Mouse (Mus musculus): Measurements from ENCODE around the gene Vti1a. TPM values are rescaled to one million over a fixed set of nuclear protein-coding genes. Genes with fewer than 3 reads are reported as not detected.

Vti1a gene
- polyA plus RNA-seq, 1 experiment = 35.0 TPM

- no peak for DNase-seq
- TF ChIP-seq CTCF (IDR thresholded peaks at IDR 0.05; ENCODE audit: borderline replicate concordance, insufficient read depth, low read depth, low read length) = no peak
- TF ChIP-seq POLR2A (IDR thresholded peaks at IDR 0.05; ENCODE audit: borderline replicate concordance, insufficient read depth, low read length) = no peak
- no peak overlapping the region for H3K4me3 ChIP-seq (replicated peaks; ENCODE audit: insufficient read depth, low read depth, low read length)
- H3K27ac ChIP-seq (ENCODE audit: insufficient read depth, low read length) = no peak overlapping the region
- WGBS = 67% methylated on average over 15 of the region's 15 CpGs
- H3K4me1 ChIP-seq (ENCODE audit: control insufficient read depth, insufficient read depth, low read length) = no peaks in the 10 kb centered on the region
- no peaks in the 10 kb centered on the region for H3K27me3 ChIP-seq (ENCODE audit: control insufficient read depth, insufficient read depth, low read length)
These were observed 175.3 kb downstream of the Vti1a start for GRCm38 (mm10) chr19:55491126-55492076.

DNA sequence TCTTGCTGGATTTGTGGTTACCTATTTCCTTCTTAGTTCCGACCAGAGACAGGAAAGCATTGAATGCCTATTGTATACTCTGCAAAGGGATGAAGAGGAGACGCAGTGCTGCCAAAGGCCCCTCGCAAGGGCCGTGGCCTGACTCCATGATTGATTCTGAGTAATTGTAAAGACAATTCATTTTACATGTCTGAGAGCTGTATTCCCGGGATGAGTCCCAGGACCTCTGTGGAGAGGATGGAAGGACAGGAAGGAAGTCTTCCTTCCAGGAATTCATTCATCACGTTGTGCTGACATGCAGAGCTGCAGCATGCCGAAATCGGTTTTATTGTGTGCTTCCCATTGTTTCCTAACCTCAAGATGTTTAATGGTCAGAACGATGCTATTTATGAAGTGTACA is 180.2 kb downstream of the Vti1a start:
- Histone ChIP-seq H3K4me3 (replicated peaks; ENCODE audit: insufficient read depth, low read depth, low read length) (no peak overlapping the region), H3K27ac (ENCODE audit: insufficient read depth, low read length) (no peak overlapping the region), H3K4me1 (ENCODE audit: control insufficient read depth, insufficient read depth, low read length) (no peaks in the 10 kb centered on the region), H3K27me3 (ENCODE audit: control insufficient read depth, insufficient read depth, low read length) (no peaks in the 10 kb centered on the region)
- TF ChIP-seq CTCF (IDR thresholded peaks at IDR 0.05; ENCODE audit: borderline replicate concordance, insufficient read depth, low read depth, low read length) = no peak
- TF ChIP-seq POLR2A (IDR thresholded peaks at IDR 0.05; ENCODE audit: borderline replicate concordance, insufficient read depth, low read length) = no peak
- DNase-seq = no peak
- WGBS = 56% methylated on average over 9 of the region's 9 CpGs

DNA sequence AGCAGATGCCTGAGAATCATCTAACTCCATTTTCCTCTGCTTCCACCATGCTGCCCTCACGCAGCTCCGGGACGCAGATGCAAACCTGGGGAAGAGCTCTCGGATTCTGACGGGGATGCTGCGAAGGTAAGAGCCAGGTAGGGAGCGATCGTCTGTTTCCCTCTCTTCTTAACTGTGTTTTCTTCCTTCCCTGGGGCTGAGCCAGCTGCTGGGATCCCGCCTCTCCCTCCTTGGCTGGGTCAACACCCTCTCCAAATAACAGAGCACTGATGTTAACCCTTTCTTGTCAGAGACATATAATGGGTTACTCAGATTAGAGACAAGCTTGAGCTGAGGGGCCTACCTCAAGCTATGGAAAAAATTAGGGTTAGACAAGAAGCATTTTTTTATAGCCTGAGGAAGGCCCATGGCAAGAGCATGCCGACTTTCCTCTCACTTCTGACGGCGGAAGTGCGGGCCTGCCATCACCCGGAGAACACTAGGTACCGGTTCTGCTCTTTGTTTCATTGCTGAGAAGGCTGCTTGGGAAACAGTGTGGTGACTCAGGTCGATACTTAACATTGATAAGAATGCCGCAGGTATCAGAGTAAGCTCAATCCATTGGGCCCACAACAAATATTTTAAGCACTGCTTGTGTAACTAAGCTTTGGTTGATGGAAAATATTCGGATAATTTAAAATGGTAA is 183.2 kb downstream of the Vti1a start:
- Histone ChIP-seq H3K4me3 (replicated peaks; ENCODE audit: insufficient read depth, low read depth, low read length) (no peak overlapping the region), H3K4me1 (ENCODE audit: control insufficient read depth, insufficient read depth, low read length) (no peaks in the 10 kb centered on the region), H3K27me3 (ENCODE audit: control insufficient read depth, insufficient read depth, low read length) (no peaks in the 10 kb centered on the region), H3K27ac (ENCODE audit: insufficient read depth, low read length) (no peak overlapping the region)
- WGBS = 76% methylated on average over 18 of the region's 18 CpGs
- TF ChIP-seq CTCF (IDR thresholded peaks at IDR 0.05; ENCODE audit: borderline replicate concordance, insufficient read depth, low read depth, low read length) = no peak
- no peak for TF ChIP-seq POLR2A (IDR thresholded peaks at IDR 0.05; ENCODE audit: borderline replicate concordance, insufficient read depth, low read length)
- DNase-seq = no peak

GRCm38 (mm10) chr19:55501985-55502384 is 185.9 kb downstream of the Vti1a start:
- Histone ChIP-seq H3K4me1 (ENCODE audit: control insufficient read depth, insufficient read depth, low read length) (no peaks in the 10 kb centered on the region), H3K27ac (ENCODE audit: insufficient read depth, low read length) (no peak overlapping the region), H3K4me3 (replicated peaks; ENCODE audit: insufficient read depth, low read depth, low read length) (no peak overlapping the region), H3K27me3 (ENCODE audit: control insufficient read depth, insufficient read depth, low read length) (no peaks in the 10 kb centered on the region)
- TF ChIP-seq POLR2A (IDR thresholded peaks at IDR 0.05; ENCODE audit: borderline replicate concordance, insufficient read depth, low read length) = no peak
- TF ChIP-seq CTCF (IDR thresholded peaks at IDR 0.05; ENCODE audit: borderline replicate concordance, insufficient read depth, low read depth, low read length) = no peak
- WGBS = 87% methylated on average over 4 of the region's 4 CpGs
- DNase-seq = no peak

DNA sequence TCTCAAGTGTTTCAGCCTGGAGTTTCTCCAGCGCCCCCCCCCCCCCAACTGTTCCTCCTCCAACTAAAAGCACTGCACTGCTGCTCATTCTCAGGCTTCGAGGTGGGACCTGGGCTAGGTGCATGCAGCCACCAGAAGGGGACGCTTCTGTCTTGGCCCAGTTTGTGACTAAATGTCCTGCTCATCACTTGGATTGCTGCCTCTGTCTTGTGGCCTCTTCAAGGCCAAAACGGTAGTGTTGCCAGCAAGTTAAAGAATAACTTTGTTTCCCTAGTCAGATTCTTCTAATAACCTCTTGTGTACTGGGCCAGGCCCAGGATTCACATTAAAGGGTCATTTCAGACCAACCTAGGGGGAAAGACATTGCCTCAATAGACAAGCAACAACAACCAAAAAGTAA is 187.7 kb downstream of the Vti1a start:
- no peaks in the 10 kb centered on the region for H3K4me1 ChIP-seq (ENCODE audit: control insufficient read depth, insufficient read depth, low read length)
- no peaks in the 10 kb centered on the region for H3K27me3 ChIP-seq (ENCODE audit: control insufficient read depth, insufficient read depth, low read length)
- no peak overlapping the region for H3K4me3 ChIP-seq (replicated peaks; ENCODE audit: insufficient read depth, low read depth, low read length)
- no peak overlapping the region for H3K27ac ChIP-seq (ENCODE audit: insufficient read depth, low read length)
- 52% methylated on average over 4 of the region's 4 CpGs for WGBS
- TF ChIP-seq CTCF (IDR thresholded peaks at IDR 0.05; ENCODE audit: borderline replicate concordance, insufficient read depth, low read depth, low read length) (no peak), POLR2A (IDR thresholded peaks at IDR 0.05; ENCODE audit: borderline replicate concordance, insufficient read depth, low read length) (no peak)
- DNase-seq = no peak

DNA sequence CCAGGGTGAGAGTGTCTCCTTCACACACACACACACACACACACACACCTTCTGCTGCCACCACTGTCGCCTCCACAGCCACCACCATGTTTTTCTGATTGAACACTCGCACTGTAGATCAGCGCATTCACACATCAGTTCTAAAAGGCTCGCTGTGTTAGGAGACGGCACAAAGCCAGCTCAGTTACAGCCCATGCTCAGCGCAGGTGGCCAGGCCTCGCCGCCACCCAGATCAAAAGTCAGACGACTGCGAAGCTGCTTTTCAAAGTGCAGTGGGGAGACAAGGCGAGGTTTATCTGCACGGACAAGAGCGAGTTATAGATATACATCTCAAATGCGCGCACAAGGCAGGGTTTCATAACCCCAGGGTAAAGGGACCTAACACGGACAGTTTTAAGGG is 191.7 kb downstream of the Vti1a start:
- no peak overlapping the region for H3K4me3 ChIP-seq (replicated peaks; ENCODE audit: insufficient read depth, low read depth, low read length)
- TF ChIP-seq CTCF (IDR thresholded peaks at IDR 0.05; ENCODE audit: borderline replicate concordance, insufficient read depth, low read depth, low read length) (no peak), POLR2A (IDR thresholded peaks at IDR 0.05; ENCODE audit: borderline replicate concordance, insufficient read depth, low read length) (no peak)
- no peaks in the 10 kb centered on the region for H3K4me1 ChIP-seq (ENCODE audit: control insufficient read depth, insufficient read depth, low read length)
- no peaks in the 10 kb centered on the region for H3K27me3 ChIP-seq (ENCODE audit: control insufficient read depth, insufficient read depth, low read length)
- no peak overlapping the region for H3K27ac ChIP-seq (ENCODE audit: insufficient read depth, low read length)
- WGBS = 87% methylated on average over 16 of the region's 16 CpGs
- no peak for DNase-seq

DNA sequence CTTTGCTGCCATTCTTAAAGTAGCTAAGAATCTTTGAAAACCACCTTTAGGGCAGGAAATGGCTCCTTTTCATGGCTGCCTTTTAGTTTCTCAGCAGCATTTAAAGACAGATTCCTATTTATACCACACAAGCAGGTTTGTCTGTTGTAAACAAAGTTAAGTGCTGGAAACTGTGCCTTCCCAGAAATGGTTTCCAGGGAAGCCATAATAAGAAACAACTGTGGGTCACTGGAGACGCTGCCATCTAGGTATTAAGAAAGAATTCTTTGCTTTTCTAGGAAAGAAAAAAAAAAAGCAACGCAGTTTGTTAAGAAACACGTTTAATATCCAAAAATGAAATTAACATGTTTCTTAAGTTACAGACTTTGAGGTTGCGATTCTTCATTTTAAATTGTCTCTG is 192.1 kb downstream of the Vti1a start:
- Histone ChIP-seq H3K4me3 (replicated peaks; ENCODE audit: insufficient read depth, low read depth, low read length) (no peak overlapping the region), H3K4me1 (ENCODE audit: control insufficient read depth, insufficient read depth, low read length) (no peaks in the 10 kb centered on the region), H3K27ac (ENCODE audit: insufficient read depth, low read length) (no peak overlapping the region), H3K27me3 (ENCODE audit: control insufficient read depth, insufficient read depth, low read length) (no peaks in the 10 kb centered on the region)
- DNase-seq = no peak
- TF ChIP-seq POLR2A (IDR thresholded peaks at IDR 0.05; ENCODE audit: borderline replicate concordance, insufficient read depth, low read length) (no peak), CTCF (IDR thresholded peaks at IDR 0.05; ENCODE audit: borderline replicate concordance, insufficient read depth, low read depth, low read length) (no peak)
- WGBS = 91% methylated on average over 4 of the region's 4 CpGs
